Mouse (Mus musculus) forebrain, embryonic 16.5 days (tissue): ENCODE measurements around the gene Gcm1. TPM values are rescaled to one million over a fixed set of nuclear protein-coding genes. Genes with fewer than 3 reads are reported as not detected.

Experiments
- ATAC-seq: fragments of 200-750 bp; cut with Nextera tagmentation; 2 replicates; pipeline ENCODE4 v1.8.0; 2017; ENCODE audit warnings: mild to moderate bottlenecking, moderate library complexity
- H3K27ac ChIP-seq: fragments of 300-500 bp; sonication (generic); 2 replicates; pipeline ENCODE4 v1.5.1; 2014; ENCODE audit warnings: low read length, control low read depth
- H3K27me3 ChIP-seq: fragments of 300-500 bp; sonication (generic); replicated peaks from 2 replicates; pipeline ENCODE4 v1.6.1; 2014; ENCODE audit warnings: low read length; ENCODE audit not compliant: control insufficient read depth, insufficient read depth
- H3K36me3 ChIP-seq: fragments of 300-500 bp; sonication (generic); 2 replicates; pipeline ENCODE4 v1.6.1; 2014; ENCODE audit not compliant: control insufficient read depth, insufficient read depth
- H3K4me1 ChIP-seq: fragments of 300-500 bp; sonication (generic); replicated peaks from 2 replicates; pipeline ENCODE4 v1.6.1; 2014; ENCODE audit warnings: low read length; ENCODE audit not compliant: control insufficient read depth, insufficient read depth
- H3K4me2 ChIP-seq: fragments of 300-500 bp; sonication (generic); 2 replicates; pipeline ENCODE4 v1.6.1; 2014; ENCODE audit warnings: mild to moderate bottlenecking, low read length, control low read depth
- H3K4me3 ChIP-seq: fragments of 300-500 bp; sonication (generic); replicated peaks from 2 replicates; pipeline ENCODE4 v1.5.1; 2014; ENCODE audit warnings: mild to moderate bottlenecking, low read length, control low read depth
- H3K9ac ChIP-seq: fragments of 300-500 bp; sonication (generic); replicated peaks from 2 replicates; pipeline ENCODE4 v1.6.1; 2014; ENCODE audit warnings: low read depth, low read length, control low read depth
- H3K9me3 ChIP-seq: fragments of 300-500 bp; sonication (generic); 2 replicates; pipeline ENCODE4 v1.6.1; 2016; ENCODE audit warnings: low read length; ENCODE audit not compliant: control insufficient read depth
- WGBS: fragments of 180-500 bp; shearing (Covaris S2); extraction: QIAGEN DNeasy Blood & Tissue Kit; methylation state at CpG from one replicate; pipeline ENCODE4 v1.1.7; 2014; 5-methylcytosine and 5-hydroxymethylcytosine counted together
- polyA plus RNA-seq: library from polyadenylated mRNA; unstranded; fragments of >200 nt; fragmentation: Nextera tagmentation; extraction: Ambion mirVana; gene quantifications from 2 replicates; pipeline ENCODE4 v1.2.1, GENCODE M21; 2015

The Gcm1 gene
- polyA plus RNA-seq, 1 experiment from 2014 or later: not detected

GRCm38 (mm10) chr9:78113538-78113885 is 61.8 kb downstream of the Gcm1 start:
- ATAC-seq: peak; percentile 27

More at GRCm38 (mm10) chr9:78113538-78113885, 61.8 kb downstream of the Gcm1 start:
- H3K4me2 ChIP-seq: peak overlapping the region; percentile 71
- no peaks in the 10 kb centered on the region for H3K9me3 ChIP-seq
- no peaks in the 10 kb centered on the region for H3K27me3 ChIP-seq
- peaks cover 24% of the 10 kb centered on the region for H3K4me1 ChIP-seq
- peak overlapping the region; percentile 74 for H3K4me3 ChIP-seq
- WGBS: 0% methylated on average over 14 of the region's 14 CpGs
- no peaks in the 10 kb centered on the region for H3K36me3 ChIP-seq
- peak overlapping the region; percentile 98 for H3K9ac ChIP-seq
- peak overlapping the region; percentile 93 for H3K27ac ChIP-seq

Other genes with a start within 250 kb of the Gcm1 start
- gene Elovl5, start 134.6 kb upstream of the Gcm1 start, polyA plus RNA-seq: 70.7 and 78.9 TPM in 2 replicates
- 56.9 and 60.2 TPM in 2 replicates for gene Fbxo9, start 57.1 kb downstream of the Gcm1 start, polyA plus RNA-seq
- gene Ick, start 57.3 kb downstream of the Gcm1 start, polyA plus RNA-seq: 39.4 and 40.4 TPM in 2 replicates
- gene Gsta4, start 130.8 kb downstream of the Gcm1 start, polyA plus RNA-seq: 11.9 and 14.9 TPM in 2 replicates
- not detected in 2 replicates for gene Gsta1, start 178.7 kb downstream of the Gcm1 start, polyA plus RNA-seq
- gene Gm3776, start 205.2 kb downstream of the Gcm1 start, polyA plus RNA-seq: not detected in 2 replicates
- not detected in 2 replicates for gene Gm10639, start 238.0 kb downstream of the Gcm1 start, polyA plus RNA-seq